Mouse (Mus musculus) right cerebral cortex, postnatal 25 days (tissue): ENCODE data around the gene Ino80e.

Experiments used
- DNase-seq: peaks from one replicate; pipeline ENCODE4 v3.0.0; 2022

Gene Ino80e

GRCm38 (mm10) chr7:126808703-126809455 is 53.3 kb downstream of the Ino80e start:
- peak; percentile 93 for DNase-seq

- DNase-seq = no peak
Measured at GRCm38 (mm10) chr7:126807405-126807804, 54.8 kb downstream of the Ino80e start.

GRCm38 (mm10) chr7:126806956-126807355 is 55.2 kb downstream of the Ino80e start:
- DNase-seq = no peak

- DNase-seq = no peak
Measured at GRCm38 (mm10) chr7:126803751-126804150, 58.4 kb downstream of the Ino80e start.

- no peak for DNase-seq
Measured at GRCm38 (mm10) chr7:126803181-126803580, 59.0 kb downstream of the Ino80e start.

GRCm38 (mm10) chr7:126802134-126802889 is 59.9 kb downstream of the Ino80e start:
- DNase-seq = no peak

GRCm38 (mm10) chr7:126801057-126801422 is 61.1 kb downstream of the Ino80e start:
- no peak for DNase-seq
